Mouse (Mus musculus) MEL (cell line): ENCODE results near the gene Pla2r1. TPM values are rescaled to one million over a fixed set of nuclear protein-coding genes. Genes with fewer than 3 reads are reported as not detected.

Experiments used
- DNase-seq: peaks from one replicate; pipeline ENCODE4 v3.0.0; 2011; ENCODE audit warnings: low read depth, low spot score
- H3K27ac ChIP-seq: 2 replicates; pipeline ENCODE4 v1.5.1; 2012; ENCODE audit warnings: low read depth, mild to moderate bottlenecking, control low read depth, low read length, moderate library complexity; ENCODE audit not compliant: control insufficient read depth
- H3K27me3 ChIP-seq, 2 experiments: fragments of 150-350 bp in 1 of 2; sonication (generic) in 1 of 2; 2 replicates each; pipeline ENCODE4 v1.6.1; 2012; ENCODE audit warnings: low read length in 2 of 2, mild to moderate bottlenecking in 2 of 2, improper control_type of control experiment in 1 of 2, moderate library complexity in 1 of 2; ENCODE audit not compliant: insufficient read depth in 2 of 2, control insufficient read depth in 1 of 2
- H3K36me3 ChIP-seq, 2 experiments: 2 replicates each; pipeline ENCODE4 v1.6.1; 2012 to 2014; ENCODE audit warnings: low read length in 2 of 2, improper control_type of control experiment in 1 of 2, inconsistent platforms in 1 of 2, mild to moderate bottlenecking in 1 of 2; ENCODE audit not compliant: insufficient read depth in 2 of 2, control insufficient read depth in 1 of 2
- H3K4me1 ChIP-seq, 2 experiments: fragments of 150-350 bp in 1 of 2; sonication (generic) in 1 of 2; 2 replicates each; pipeline ENCODE4 v1.6.1; 2012; ENCODE audit warnings: low read length in 2 of 2, improper control_type of control experiment in 1 of 2, mild to moderate bottlenecking in 1 of 2; ENCODE audit not compliant: insufficient read depth in 2 of 2, control insufficient read depth in 1 of 2
- H3K4me3 ChIP-seq, 2 experiments: fragments of 150-350 bp in 1 of 2; sonication (generic) in 1 of 2; 2 replicates each; pipeline ENCODE4 v1.5.1; 2012; ENCODE audit warnings: low read depth in 2 of 2, low read length in 2 of 2, mild to moderate bottlenecking in 2 of 2, moderate library complexity in 2 of 2, control low read depth in 1 of 2, improper control_type of control experiment in 1 of 2; ENCODE audit not compliant: control insufficient read depth in 1 of 2, insufficient read depth in 1 of 2
- H3K79me2 ChIP-seq: 2 replicates; pipeline ENCODE4 v1.6.1; 2012; ENCODE audit warnings: mild to moderate bottlenecking, low read length, moderate library complexity; ENCODE audit not compliant: control insufficient read depth, poor library complexity, insufficient read depth
- H3K9ac ChIP-seq: 2 replicates; pipeline ENCODE4 v1.6.1; 2012; ENCODE audit warnings: low read depth, mild to moderate bottlenecking, control low read depth, low read length, moderate library complexity; ENCODE audit not compliant: control insufficient read depth, poor library complexity, severe bottlenecking
- H3K9me3 ChIP-seq: fragments of 150-350 bp; sonication (generic); replicated peaks from 2 replicates; pipeline ENCODE4 v1.6.1; 2012; ENCODE audit warnings: mild to moderate bottlenecking, low read length, improper control_type of control experiment, moderate library complexity; ENCODE audit not compliant: insufficient read depth
- BHLHE40 ChIP-seq: IDR thresholded peaks from 2 replicates; pipeline ENCODE4 v1.6.1; 2012; ENCODE audit warnings: low read depth, mild to moderate bottlenecking, inconsistent platforms, low read length, improper control_type of control experiment, borderline replicate concordance
- CHD1 ChIP-seq: IDR thresholded peaks from 2 replicates; pipeline ENCODE4 v1.6.1; 2012; ENCODE audit warnings: low read depth, mild to moderate bottlenecking, inconsistent platforms, low read length, improper control_type of control experiment
- CHD2 ChIP-seq: IDR thresholded peaks from 2 replicates; pipeline ENCODE4 v1.6.1; 2011; ENCODE audit warnings: low read length, improper control_type of control experiment
- CTCF ChIP-seq, 3 experiments: IDR thresholded peaks in 2 of 3; conservative IDR thresholded peaks in 1 of 3; 2 replicates each; pipeline ENCODE4 v1.5.1; 2011 to 2012; ENCODE audit warnings: low read length in 3 of 3, low read depth in 2 of 3, mild to moderate bottlenecking in 2 of 3, improper control_type of control experiment in 1 of 3, inconsistent platforms in 1 of 3, mixed read lengths in 1 of 3, moderate library complexity in 1 of 3; ENCODE audit not compliant: control insufficient read depth in 1 of 3, insufficient read depth in 1 of 3, poor library complexity in 1 of 3, severe bottlenecking in 1 of 3
- E2F4 ChIP-seq: IDR thresholded peaks from 2 replicates; pipeline ENCODE4 v1.6.1; 2011; ENCODE audit warnings: low read depth, low read length, improper control_type of control experiment, borderline replicate concordance
- ELF1 ChIP-seq: IDR thresholded peaks from 2 replicates; pipeline ENCODE4 v1.6.1; 2014; ENCODE audit warnings: low read depth, mild to moderate bottlenecking, inconsistent platforms, low read length, improper control_type of control experiment, moderate library complexity
- EP300 ChIP-seq, 2 experiments: IDR thresholded peaks; 2 replicates each; pipeline ENCODE4 v1.6.1; 2011; ENCODE audit warnings: improper control_type of control experiment in 2 of 2, low read length in 2 of 2, low read depth in 1 of 2, mild to moderate bottlenecking in 1 of 2
- GABPA ChIP-seq: IDR thresholded peaks from 2 replicates; pipeline ENCODE4 v1.6.1; 2012; ENCODE audit warnings: low read depth, mild to moderate bottlenecking, inconsistent platforms, low read length, improper control_type of control experiment, moderate library complexity
- HCFC1 ChIP-seq: IDR thresholded peaks from 2 replicates; pipeline ENCODE4 v1.6.1; 2012; ENCODE audit warnings: low read depth, mild to moderate bottlenecking, inconsistent platforms, low read length, improper control_type of control experiment, moderate library complexity
- JUND ChIP-seq: IDR thresholded peaks from 2 replicates; pipeline ENCODE4 v1.6.1; 2011; ENCODE audit warnings: low read depth, mild to moderate bottlenecking, improper control_type of control experiment, low read length
- KAT2A ChIP-seq: conservative IDR thresholded peaks from 2 replicates; pipeline ENCODE4 v1.6.1; 2012; ENCODE audit warnings: low read depth, low read length, improper control_type of control experiment, inconsistent platforms
- MAFK ChIP-seq: IDR thresholded peaks from 2 replicates; pipeline ENCODE4 v1.6.1; 2011; ENCODE audit warnings: low read depth, mild to moderate bottlenecking, low read length, improper control_type of control experiment, borderline replicate concordance
- MAX ChIP-seq: IDR thresholded peaks from 2 replicates; pipeline ENCODE4 v1.6.1; 2011; ENCODE audit warnings: low read length, improper control_type of control experiment
- MAZ ChIP-seq: IDR thresholded peaks from 2 replicates; pipeline ENCODE4 v1.6.1; 2012; ENCODE audit warnings: low read depth, mild to moderate bottlenecking, inconsistent platforms, low read length, improper control_type of control experiment
- MEF2A ChIP-seq: IDR thresholded peaks from 2 replicates; pipeline ENCODE4 v1.6.1; 2014; ENCODE audit warnings: low read depth, mild to moderate bottlenecking, inconsistent platforms, low read length, improper control_type of control experiment; ENCODE audit not compliant: poor library complexity, insufficient replicate concordance, severe bottlenecking; ENCODE audit errors: extremely low read depth
- MXI1 ChIP-seq: IDR thresholded peaks from 2 replicates; pipeline ENCODE4 v1.6.1; 2011; ENCODE audit warnings: mild to moderate bottlenecking, low read depth, low read length, improper control_type of control experiment
- MYB ChIP-seq: IDR thresholded peaks from 2 replicates; pipeline ENCODE4 v1.6.1; 2011; ENCODE audit warnings: mild to moderate bottlenecking, low read depth, low read length, improper control_type of control experiment
- NELFE ChIP-seq: IDR thresholded peaks from 2 replicates; pipeline ENCODE4 v1.6.1; 2011; ENCODE audit warnings: low read depth, low read length, improper control_type of control experiment
- POLR2A ChIP-seq, 2 experiments: IDR thresholded peaks; 2 replicates each; pipeline ENCODE4 v1.6.1; 2011 to 2012; ENCODE audit warnings: low read length in 2 of 2, mild to moderate bottlenecking in 2 of 2, control low read depth in 1 of 2, improper control_type of control experiment in 1 of 2, low read depth in 1 of 2, moderate library complexity in 1 of 2; ENCODE audit not compliant: control insufficient read depth in 1 of 2, insufficient read depth in 1 of 2, poor library complexity in 1 of 2
- POLR2AphosphoS2 ChIP-seq: IDR thresholded peaks from 2 replicates; pipeline ENCODE4 v1.6.1; 2011; ENCODE audit warnings: low read length, improper control_type of control experiment
- SIN3A ChIP-seq: IDR thresholded peaks from 2 replicates; pipeline ENCODE4 v1.6.1; 2012; ENCODE audit warnings: low read length, improper control_type of control experiment, inconsistent platforms
- TAL1 ChIP-seq: IDR thresholded peaks from 2 replicates; pipeline ENCODE4 v1.6.1; 2012; ENCODE audit warnings: mild to moderate bottlenecking, inconsistent platforms, low read length, moderate library complexity, mixed read lengths
- TBP ChIP-seq: IDR thresholded peaks from 2 replicates; pipeline ENCODE4 v1.8.0; 2011; ENCODE audit warnings: low read depth, low read length, improper control_type of control experiment
- UBTF ChIP-seq: IDR thresholded peaks from 2 replicates; pipeline ENCODE4 v1.6.1; 2012; ENCODE audit warnings: low read depth, mild to moderate bottlenecking, inconsistent platforms, low read length, improper control_type of control experiment, moderate library complexity, borderline replicate concordance; ENCODE audit not compliant: insufficient read depth
- ZC3H11A ChIP-seq: IDR thresholded peaks from 2 replicates; pipeline ENCODE4 v1.6.1; 2012; ENCODE audit warnings: low read depth, mild to moderate bottlenecking, inconsistent platforms, low read length, improper control_type of control experiment
- ZMIZ1 ChIP-seq: IDR thresholded peaks from 2 replicates; pipeline ENCODE4 v1.6.1; 2012; ENCODE audit warnings: low read depth, mild to moderate bottlenecking, inconsistent platforms, low read length, improper control_type of control experiment, moderate library complexity
- ZNF384 ChIP-seq: IDR thresholded peaks from 2 replicates; pipeline ENCODE4 v1.6.1; 2012; ENCODE audit warnings: low read depth, mild to moderate bottlenecking, inconsistent platforms, low read length, improper control_type of control experiment
- polyA plus RNA-seq, 2 experiments: library from polyadenylated mRNA; stranded (reverse) in 1 of 2; unstranded in 1 of 2; fragments of >175 nt in 1 of 2; fragments of >200 nt in 1 of 2; gene quantifications; 2 replicates each; pipeline versions ENCODE4 v1.2.1 to v1.2.4; 2012; ENCODE audit warnings: low replicate concordance in 2 of 2, low read depth in 1 of 2; ENCODE audit not compliant: insufficient read length in 2 of 2, insufficient read depth in 1 of 2, missing spikeins in 1 of 2
- total RNA-seq: library from RNA; depleted of rRNA; stranded (reverse); fragments of 300-350 nt; gene quantifications from 2 replicates; pipeline ENCODE4 v1.2.3, GENCODE M21; 2012

The Pla2r1 gene
- total and polyA plus RNA-seq, 3 experiments = not detected

GRCm38 (mm10) chr2:60533026-60533425, 20.1 kb downstream of the Pla2r1 start:
- Histone ChIP-seq H3K27ac (no peak overlapping the region), H3K9me3 (no peaks in the 10 kb centered on the region), H3K9ac (no peak overlapping the region), H3K36me3 (no peaks in the 10 kb centered on the region), H3K4me3 (no peak overlapping the region), H3K79me2 (no peaks in the 10 kb centered on the region), H3K27me3 (no peaks in the 10 kb centered on the region), H3K4me1 (no peaks in the 10 kb centered on the region)
- TF ChIP-seq POLR2AphosphoS2 = no peak
- TF ChIP-seq SIN3A = no peak
- TF ChIP-seq ELF1 = no peak
- TF ChIP-seq JUND = no peak
- no peak for TF ChIP-seq MAX
- TF ChIP-seq MXI1 = no peak
- TF ChIP-seq POLR2A (IDR thresholded peaks at IDR 0.05; ENCODE audit: control insufficient read depth in 1 of 2, insufficient read depth in 1 of 2, low read depth in 1 of 2, low read length in 2 of 2, poor library complexity in 1 of 2) = no peak
- no peak for TF ChIP-seq TBP
- TF ChIP-seq UBTF = no peak
- no peak for TF ChIP-seq GABPA
- no peak for TF ChIP-seq MEF2A
- no peak for DNase-seq

GRCm38 (mm10) chr2:60532495-60532894, 20.6 kb downstream of the Pla2r1 start:
- Histone ChIP-seq H3K27ac (no peak overlapping the region), H3K4me1 (no peaks in the 10 kb centered on the region), H3K36me3 (no peaks in the 10 kb centered on the region), H3K27me3 (no peaks in the 10 kb centered on the region), H3K4me3 (no peak overlapping the region), H3K9me3 (no peaks in the 10 kb centered on the region), H3K9ac (no peak overlapping the region), H3K79me2 (no peaks in the 10 kb centered on the region)
- no peak for DNase-seq
- TF ChIP-seq POLR2AphosphoS2 (no peak), HCFC1 (no peak), TAL1 (no peak), ZNF384 (no peak), MEF2A (no peak)

- no peak for DNase-seq
- TF ChIP-seq MYB (no peak), ELF1 (no peak), MAFK (no peak), MAZ (no peak), NELFE (no peak), CHD1 (no peak), KAT2A (no peak), CHD2 (no peak), ZMIZ1 (no peak), EP300 (IDR thresholded peaks at IDR 0.05; ENCODE audit: low read depth in 1 of 2, low read length in 2 of 2) (no peak), MXI1 (no peak), ZC3H11A (no peak), TAL1 (no peak), TBP (no peak), ZNF384 (no peak), E2F4 (no peak), CTCF (IDR thresholded peaks at IDR 0.05 in 2 of 3, conservative IDR thresholded peaks at IDR 0.05 in 1 of 3; ENCODE audit: control insufficient read depth in 1 of 3, insufficient read depth in 1 of 3, low read depth in 2 of 3, low read length in 3 of 3, poor library complexity in 1 of 3, severe bottlenecking in 1 of 3) (no peak), GABPA (no peak), BHLHE40 (no peak)
These were observed 37.3 kb downstream of the Pla2r1 start for GRCm38 (mm10) chr2:60515817-60516216.

More at GRCm38 (mm10) chr2:60515817-60516216, 37.3 kb downstream of the Pla2r1 start:
- Histone ChIP-seq H3K9ac (no peak overlapping the region), H3K4me3 (no peak overlapping the region), H3K27ac (no peak overlapping the region), H3K9me3 (no peaks in the 10 kb centered on the region), H3K27me3 (no peaks in the 10 kb centered on the region), H3K79me2 (no peaks in the 10 kb centered on the region), H3K4me1 (no peaks in the 10 kb centered on the region), H3K36me3 (no peaks in the 10 kb centered on the region)
